Mouse (Mus musculus) kidney, postnatal 0 days (tissue): Measurements from ENCODE around the gene 2810004N23Rik. TPM values are rescaled to one million over a fixed set of nuclear protein-coding genes. Genes with fewer than 3 reads are reported as not detected.

Source experiments
- ATAC-seq: fragments of 200-750 bp; cut with Nextera tagmentation; replicated peaks from 2 replicates; pipeline ENCODE4 v1.8.0; 2017; ENCODE audit warnings: low read depth, moderate number of reproducible peaks, moderate TSS enrichment, moderate library complexity; ENCODE audit not compliant: low FRiP score
- DNase-seq: peaks from one replicate; pipeline ENCODE4 v3.0.0-alpha.2; 2016; ENCODE audit warnings: low spot score
- H3K27ac ChIP-seq: fragments of 300-500 bp; sonication (generic); 2 replicates; pipeline ENCODE4 v1.5.1; 2014; ENCODE audit warnings: mild to moderate bottlenecking
- H3K27me3 ChIP-seq: fragments of 300-500 bp; sonication (generic); 2 replicates; pipeline ENCODE4 v1.6.1; 2014; ENCODE audit warnings: low read length, mixed read lengths; ENCODE audit not compliant: insufficient read depth
- H3K36me3 ChIP-seq: fragments of 300-500 bp; sonication (generic); 2 replicates; pipeline ENCODE4 v1.6.1; 2014; ENCODE audit warnings: low read length, mixed read lengths; ENCODE audit not compliant: insufficient read depth
- H3K4me1 ChIP-seq: fragments of 300-500 bp; sonication (generic); replicated peaks from 2 replicates; pipeline ENCODE4 v1.6.1; 2014; ENCODE audit warnings: antibody characterized with exemption, low read length, mixed read lengths; ENCODE audit not compliant: insufficient read depth
- H3K4me2 ChIP-seq: fragments of 300-500 bp; sonication (generic); 2 replicates; pipeline ENCODE4 v1.6.1; 2014; ENCODE audit warnings: mild to moderate bottlenecking, low read length, moderate library complexity, mixed read lengths
- H3K4me3 ChIP-seq: fragments of 300-500 bp; sonication (generic); replicated peaks from 2 replicates; pipeline ENCODE4 v1.5.1; 2014; ENCODE audit warnings: low read depth, low read length
- H3K9ac ChIP-seq: fragments of 300-500 bp; sonication (generic); 2 replicates; pipeline ENCODE4 v1.6.1; 2014; ENCODE audit warnings: low read depth, low read length
- H3K9me3 ChIP-seq: fragments of 300-500 bp; sonication (generic); replicated peaks from 2 replicates; pipeline ENCODE4 v1.6.1; 2016; ENCODE audit warnings: low read length, inconsistent platforms, mixed read lengths
- CTCF ChIP-seq: IDR thresholded peaks from 2 replicates; pipeline ENCODE4 v1.5.1; 2016; ENCODE audit warnings: antibody characterized with exemption, low read depth, mild to moderate bottlenecking, moderate library complexity
- WGBS: fragments of 180-500 bp; shearing (Covaris S2); extraction: QIAGEN DNeasy Blood & Tissue Kit; methylation state at CpG from one replicate; pipeline ENCODE4 v1.1.7; 2014; 5-methylcytosine and 5-hydroxymethylcytosine counted together
- polyA plus RNA-seq: library from polyadenylated mRNA; unstranded; fragments of >200 nt; fragmentation: Nextera tagmentation; extraction: Ambion mirVana; gene quantifications from 2 replicates; pipeline ENCODE4 v1.2.1, GENCODE M21; 2015

Gene 2810004N23Rik
- 33.3 and 36.6 TPM in 2 replicates for polyA plus RNA-seq

GRCm38 (mm10) chr8:124862321-124863162 lies at the start of gene 2810004N23Rik, which contains the start of gene Gnpat:
TSS of gene 2810004N23Rik (minus strand) at chr8:124863120.
TSS of gene Gnpat (plus strand) at chr8:124863033.
- peaks cover 25% of the 10 kb centered on the region; the same call in 1 of the 2 replicates for H3K36me3 ChIP-seq
- no peak for TF ChIP-seq CTCF
- peaks cover 11% of the 10 kb centered on the region; the same call in 1 of the 2 replicates for H3K4me1 ChIP-seq
- H3K9ac ChIP-seq, result peak within 1 kb of the TSS; percentile 98
- H3K9me3 ChIP-seq, result no peaks in the 10 kb centered on the region
- peak within 1 kb of the TSS; percentile 96 for H3K27ac ChIP-seq
- H3K27me3 ChIP-seq, result no peaks in the 10 kb centered on the region
- ATAC-seq, result peak; percentile 96
- peak within 1 kb of the TSS; percentile 87 for H3K4me2 ChIP-seq
- H3K4me3 ChIP-seq, result peak within 1 kb of the TSS; percentile 93
- 1% methylated on average over 55 of the region's 55 CpGs for WGBS
- peak; percentile 92 for DNase-seq

DNA sequence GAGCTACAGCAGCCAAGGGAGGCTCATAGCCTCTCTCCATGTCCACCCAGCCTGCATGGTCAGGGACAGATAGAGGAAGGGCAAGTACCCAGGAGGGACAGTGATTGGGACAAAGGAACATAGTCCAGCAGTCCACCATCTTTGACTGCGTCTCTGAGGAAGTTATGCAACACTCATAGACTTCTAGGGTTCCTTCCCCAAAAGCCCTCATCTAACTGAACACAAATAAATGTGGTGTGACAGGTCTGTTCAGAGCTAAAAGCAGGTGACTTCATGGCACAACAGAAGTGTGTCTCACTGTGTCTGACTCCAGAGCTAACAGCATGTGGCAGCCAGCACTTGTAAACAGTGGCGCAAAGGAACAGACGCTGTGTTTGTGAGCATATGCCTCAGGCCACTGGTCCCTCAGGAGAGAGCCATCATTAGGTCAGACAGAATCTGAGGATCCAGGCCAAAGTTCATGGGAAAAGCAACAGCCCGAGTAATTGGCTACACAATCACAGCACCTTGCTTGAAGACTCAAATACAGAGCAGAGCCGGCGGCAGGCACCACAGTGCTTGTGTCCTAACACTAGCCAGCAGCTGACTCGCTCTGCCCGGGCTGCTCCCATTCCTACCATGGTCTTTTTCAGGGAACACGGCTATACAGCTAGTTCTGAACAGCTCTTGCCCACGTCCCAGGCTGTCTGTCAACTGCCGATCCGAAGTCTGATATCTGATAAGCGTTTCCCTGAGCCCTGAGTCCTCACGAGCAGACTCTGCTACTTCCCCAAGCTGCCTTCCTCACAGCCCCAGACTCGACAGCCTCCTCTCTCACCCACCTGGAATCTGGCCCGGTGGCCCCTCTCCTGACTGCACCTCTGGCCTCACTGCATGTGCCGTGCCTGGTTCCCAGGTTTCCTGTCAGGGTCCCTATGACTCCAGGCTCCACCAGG lies 49.3 kb upstream of the 2810004N23Rik start:
- WGBS, result 69% methylated on average over 17 of the region's 17 CpGs

GRCm38 (mm10) chr8:124910349-124910748 lies 47.4 kb upstream of the 2810004N23Rik start:
- Histone ChIP-seq H3K4me3 (no peak overlapping the region), H3K36me3 (peaks cover 53% of the 10 kb centered on the region), H3K27me3 (no peaks in the 10 kb centered on the region), H3K4me1 (0 out of 2 replicates have a peak, but pooled peaks cover 5% of the 10 kb centered on the region), H3K9ac (no peak overlapping the region), H3K9me3 (no peaks in the 10 kb centered on the region), H3K4me2 (no peak overlapping the region), H3K27ac (no peak overlapping the region)
- no peak for ATAC-seq
- TF ChIP-seq CTCF, result no peak
- DNase-seq, result no peak
- 80% methylated on average over 10 of the region's 10 CpGs for WGBS

More for the DNA sequence above, 49.3 kb upstream of the 2810004N23Rik start:
- TF ChIP-seq CTCF, result no peak
- Histone ChIP-seq H3K36me3 (peaks cover 52% of the 10 kb centered on the region), H3K4me3 (no peak overlapping the region), H3K4me1 (0 out of 2 replicates have a peak, but pooled peaks cover 5% of the 10 kb centered on the region), H3K9me3 (no peaks in the 10 kb centered on the region), H3K27ac (no peak overlapping the region), H3K9ac (no peak overlapping the region), H3K27me3 (no peaks in the 10 kb centered on the region), H3K4me2 (no peak overlapping the region)
- no peak for DNase-seq
- ATAC-seq, result peak; percentile 16

- no peak for ATAC-seq
- WGBS, result 86% methylated on average over 16 of the region's 16 CpGs
- no peak for DNase-seq
- H3K27ac ChIP-seq, result no peak overlapping the region
- H3K9me3 ChIP-seq, result no peaks in the 10 kb centered on the region
- no peak overlapping the region for H3K4me2 ChIP-seq
- H3K36me3 ChIP-seq, result peaks cover 49% of the 10 kb centered on the region
- H3K9ac ChIP-seq, result no peak overlapping the region
- H3K27me3 ChIP-seq, result no peaks in the 10 kb centered on the region
- H3K4me1 ChIP-seq, result 0 out of 2 replicates have a peak, but pooled peaks cover 5% of the 10 kb centered on the region
- TF ChIP-seq CTCF, result no peak
- no peak overlapping the region for H3K4me3 ChIP-seq
These were observed 47.0 kb upstream of the 2810004N23Rik start for GRCm38 (mm10) chr8:124909936-124910335.

GRCm38 (mm10) chr8:124905482-124905881 lies 42.6 kb upstream of the 2810004N23Rik start:
- TF ChIP-seq CTCF, result no peak
- WGBS, result 84% methylated on average over 2 of the region's 2 CpGs
- DNase-seq (no peak), ATAC-seq (no peak)
- Histone ChIP-seq H3K4me3 (no peak overlapping the region), H3K9me3 (no peaks in the 10 kb centered on the region), H3K4me1 (no peaks in the 10 kb centered on the region), H3K27me3 (no peaks in the 10 kb centered on the region), H3K4me2 (no peak overlapping the region), H3K9ac (no peak overlapping the region; the same call in 1 of the 2 replicates), H3K36me3 (peaks cover 54% of the 10 kb centered on the region), H3K27ac (no peak overlapping the region)

DNA sequence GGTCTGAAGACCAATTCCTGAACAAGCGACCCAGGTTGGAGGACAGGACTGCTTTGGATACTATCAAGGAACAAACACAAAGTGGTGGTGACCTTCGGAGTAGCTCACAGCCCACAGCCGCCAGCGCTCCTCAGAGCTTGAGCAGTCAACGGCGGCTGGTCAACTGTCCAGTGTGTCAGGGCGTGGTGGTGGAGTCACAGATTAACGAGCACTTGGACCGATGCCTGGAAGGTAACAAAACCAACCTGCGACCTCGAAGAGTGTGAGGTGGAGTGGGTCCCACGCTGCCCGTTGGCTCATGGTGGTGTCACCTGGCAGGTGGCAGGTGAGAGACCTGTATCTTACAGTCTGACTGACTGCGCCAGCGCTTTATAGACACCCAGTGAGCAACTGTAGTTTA lies 40.3 kb upstream of the 2810004N23Rik start:
- WGBS, result 83% methylated on average over 15 of the region's 15 CpGs
- Histone ChIP-seq H3K4me2 (no peak overlapping the region), H3K4me1 (peaks cover 5% of the 10 kb centered on the region; the same call in 1 of the 2 replicates), H3K9ac (no peak overlapping the region), H3K9me3 (no peaks in the 10 kb centered on the region), H3K27ac (no peak overlapping the region), H3K27me3 (no peaks in the 10 kb centered on the region), H3K4me3 (no peak overlapping the region), H3K36me3 (peaks cover 39% of the 10 kb centered on the region)
- ATAC-seq (peak; percentile 45; the same call in 1 of the 2 replicates), DNase-seq (no peak)
- TF ChIP-seq CTCF, result no peak
